Mouse (Mus musculus) bone marrow macrophage, adult 2 months (primary cell): ENCODE data around the gene Rai1.

Experiments used
- CTCF ChIP-seq: IDR thresholded peaks from 2 replicates; pipeline ENCODE4 v1.5.1; 2012; ENCODE audit warnings: low read depth, mild to moderate bottlenecking, low read length, moderate library complexity
- POLR2A ChIP-seq: IDR thresholded peaks from 2 replicates; pipeline ENCODE4 v1.6.1; 2012; ENCODE audit warnings: mild to moderate bottlenecking, low read depth, low read length, borderline replicate concordance

- no peak for TF ChIP-seq CTCF
- TF ChIP-seq POLR2A, result no peak
Observed at GRCm38 (mm10) chr11:60192534-60192933, 87.7 kb downstream of the Rai1 start.
